Mouse (Mus musculus): ENCODE data around the gene Plxdc2.

Plxdc2 gene

DNA sequence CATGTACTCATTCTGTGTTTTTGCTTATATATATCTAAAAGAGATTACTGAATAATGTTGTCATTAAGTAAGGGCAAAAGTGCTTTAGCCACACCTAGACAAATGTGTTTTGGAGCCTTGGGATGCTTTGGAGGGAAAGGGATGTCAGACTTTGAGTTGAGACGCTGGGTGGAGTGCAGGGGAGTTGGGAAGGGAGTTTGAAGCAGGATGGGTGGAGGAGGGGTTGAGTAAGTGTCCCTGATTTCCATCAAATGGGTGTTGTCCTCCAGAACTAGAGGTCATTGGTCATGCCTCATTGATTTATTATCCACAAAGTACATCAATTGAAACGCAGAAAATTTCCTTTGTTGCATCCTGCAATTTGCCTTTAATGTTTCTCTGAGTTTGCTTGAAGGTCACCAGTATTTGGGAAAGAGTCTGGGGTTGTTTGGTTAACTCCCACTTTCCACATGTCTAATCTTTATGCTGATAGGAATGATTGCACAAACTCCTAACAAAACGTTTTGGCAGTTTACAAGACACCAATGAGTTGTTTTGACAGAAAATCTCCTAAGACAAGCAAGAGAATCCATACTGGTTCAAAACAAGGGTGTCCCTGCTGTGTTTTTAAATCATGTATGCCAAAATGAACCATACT lies 58.4 kb downstream of the Plxdc2 start:
- no peak for DNase-seq (ENCODE audit: low spot score in 2 of 2)

DNA sequence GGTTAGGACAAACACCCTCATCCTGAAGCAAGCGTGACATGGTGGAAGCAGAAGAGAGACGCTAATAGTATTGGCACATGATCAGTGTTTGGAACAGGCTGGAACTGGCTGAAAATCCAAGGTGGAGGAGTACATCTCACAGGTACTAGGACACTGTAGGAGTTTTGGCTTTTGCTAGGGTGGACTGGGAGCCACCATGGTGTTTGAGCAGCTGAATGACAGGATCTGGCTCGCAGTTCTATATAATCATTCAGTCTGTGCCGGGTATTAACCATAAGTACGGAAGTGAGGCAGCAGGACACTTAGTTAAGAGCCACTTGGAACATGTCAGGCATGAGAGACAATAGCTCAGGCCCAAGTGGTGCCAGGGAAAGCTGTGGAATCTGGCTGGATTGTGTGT lies 82.9 kb downstream of the Plxdc2 start:
- DNase-seq (ENCODE audit: low spot score in 2 of 2) = no peak

DNA sequence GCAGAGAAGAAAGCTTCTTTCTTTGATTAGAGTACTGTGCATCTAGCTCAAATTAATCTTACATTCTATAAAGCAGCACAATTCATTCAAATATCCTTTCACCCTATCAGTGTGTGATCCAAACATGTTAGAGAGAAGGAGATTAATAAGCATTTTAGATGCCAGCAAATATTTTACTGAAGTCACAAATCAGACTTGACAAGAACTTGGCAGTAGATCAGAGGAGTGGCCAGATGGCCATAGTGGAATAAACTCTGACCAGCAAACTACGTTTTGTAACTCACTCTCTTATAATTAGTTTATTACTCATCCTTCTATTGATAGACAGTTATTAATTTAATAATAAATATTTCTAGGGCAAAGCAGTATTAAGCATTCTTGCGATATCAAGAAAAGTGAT lies 86.5 kb downstream of the Plxdc2 start:
- no peak for DNase-seq (ENCODE audit: low spot score in 2 of 2)

DNA sequence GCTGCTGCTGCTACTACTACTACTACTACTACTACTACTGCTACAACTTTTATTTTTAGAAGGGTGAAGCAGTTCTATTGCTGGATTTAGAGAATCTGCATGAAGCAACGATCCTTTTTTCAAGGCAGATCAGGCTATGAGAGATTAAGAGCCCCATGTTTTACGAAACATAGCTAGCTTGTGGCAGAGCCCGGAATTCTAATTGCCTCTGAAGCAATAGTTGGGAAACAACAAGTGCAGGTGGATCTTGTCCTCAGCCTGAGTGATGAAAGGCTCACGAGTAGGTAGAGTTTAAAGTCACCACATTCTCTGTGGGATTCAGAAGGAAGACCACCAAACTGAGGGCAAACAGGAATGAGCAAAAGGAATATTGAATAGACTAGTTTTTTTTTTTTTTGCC lies 91.8 kb downstream of the Plxdc2 start:
- DNase-seq (ENCODE audit: low spot score in 2 of 2) = no peak

DNA sequence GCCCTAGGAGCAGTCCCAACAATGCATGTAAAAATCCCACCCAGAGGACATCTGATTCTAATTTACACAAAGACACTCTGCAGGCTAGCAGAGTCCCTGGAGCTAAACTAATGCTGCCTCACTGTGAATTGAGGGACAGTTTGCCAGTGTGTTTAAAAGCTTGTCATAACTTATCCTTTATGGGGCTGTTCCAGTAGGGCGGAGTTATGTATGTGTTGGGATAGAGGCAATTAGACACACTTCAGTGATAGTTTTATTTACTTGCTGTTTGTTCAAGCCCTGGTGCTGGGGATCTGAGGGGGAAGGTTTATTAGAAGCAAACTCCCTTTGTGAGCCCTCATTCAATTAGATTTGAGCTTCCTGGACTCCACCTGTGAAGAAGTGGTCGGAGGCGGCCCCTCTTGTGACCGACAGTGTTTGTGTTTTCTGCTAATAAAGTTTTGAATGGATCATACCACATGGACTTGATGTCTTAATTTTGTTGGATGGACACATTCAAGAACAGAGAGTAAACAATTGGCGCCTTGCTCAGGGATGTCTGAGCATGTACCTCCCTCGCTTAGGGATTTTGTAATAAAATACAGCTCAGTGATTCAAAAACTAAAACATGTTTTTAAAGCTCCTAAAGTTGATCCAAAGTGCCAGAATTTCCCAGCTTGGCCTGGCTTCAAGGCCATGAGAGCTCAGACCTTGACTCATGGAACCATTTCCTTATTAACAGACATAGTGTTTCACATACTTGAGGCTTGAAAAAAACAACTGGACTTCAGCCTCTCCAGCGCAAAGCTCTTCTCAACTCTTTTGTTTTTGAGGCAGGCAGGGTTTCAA lies 94.9 kb downstream of the Plxdc2 start:
- no peak for DNase-seq (ENCODE audit: low spot score in 2 of 2)

DNA sequence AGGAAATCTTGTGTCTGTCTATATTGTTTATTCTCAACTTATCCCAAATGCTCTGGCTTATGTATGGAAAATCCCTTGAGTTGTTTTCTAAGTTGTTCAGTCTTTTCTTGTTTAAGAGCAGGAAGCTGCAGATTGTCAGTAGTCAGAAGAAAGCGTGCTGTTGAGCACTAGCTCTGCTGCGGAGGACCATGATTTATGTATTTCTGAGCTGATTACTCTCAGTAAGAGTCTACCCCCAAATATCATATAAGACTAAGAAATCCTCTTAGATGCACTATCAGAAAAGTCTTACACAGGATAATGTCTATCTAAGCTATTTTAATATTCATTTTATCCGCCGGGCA lies 95.5 kb downstream of the Plxdc2 start:
- no peak for DNase-seq (ENCODE audit: low spot score in 2 of 2)

DNA sequence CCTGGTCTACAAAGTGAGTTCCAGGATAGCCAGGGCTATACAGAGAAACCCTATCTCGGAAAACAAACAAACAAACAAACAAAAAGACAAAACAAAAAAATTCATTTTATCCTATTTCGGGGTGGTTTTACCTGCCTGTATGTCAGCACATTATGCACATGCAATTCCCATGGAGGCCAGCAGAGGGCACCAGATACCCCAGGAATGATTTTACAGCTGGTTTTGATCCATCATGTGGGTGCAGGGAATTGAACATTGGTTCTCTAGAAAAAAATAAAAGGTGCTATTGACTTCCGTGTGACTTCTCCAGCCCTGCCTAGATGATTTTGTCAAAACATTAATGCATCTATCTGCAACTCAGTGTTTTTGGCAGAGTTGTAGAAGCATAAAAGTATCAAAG lies 96.0 kb downstream of the Plxdc2 start:
- DNase-seq (ENCODE audit: low spot score in 2 of 2) = no peak

DNA sequence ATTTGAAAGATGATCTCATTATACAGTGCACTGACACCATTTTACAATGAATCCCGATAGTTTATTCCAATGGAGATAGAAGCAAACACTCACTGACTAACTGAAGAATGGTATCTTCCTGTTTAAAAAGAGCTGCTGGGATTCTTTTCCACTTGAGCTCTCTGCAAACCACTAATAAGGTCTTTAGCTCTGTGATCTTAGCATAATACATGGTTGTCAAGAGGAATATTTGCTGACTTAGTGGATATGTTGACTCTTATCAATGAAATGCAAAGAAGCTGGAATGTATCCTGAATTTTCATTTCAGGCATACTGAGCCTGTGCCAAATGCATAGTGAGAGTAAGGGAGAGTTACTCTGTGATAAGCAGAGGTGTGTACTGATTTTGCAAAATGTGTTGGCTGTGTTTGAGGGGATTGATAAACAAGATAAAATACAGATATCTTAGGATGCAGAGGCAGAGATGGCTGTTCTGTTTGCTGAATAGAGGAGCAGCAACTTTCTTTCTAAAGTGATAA lies 100.2 kb downstream of the Plxdc2 start:
- DNase-seq (ENCODE audit: low spot score in 2 of 2) = no peak

DNA sequence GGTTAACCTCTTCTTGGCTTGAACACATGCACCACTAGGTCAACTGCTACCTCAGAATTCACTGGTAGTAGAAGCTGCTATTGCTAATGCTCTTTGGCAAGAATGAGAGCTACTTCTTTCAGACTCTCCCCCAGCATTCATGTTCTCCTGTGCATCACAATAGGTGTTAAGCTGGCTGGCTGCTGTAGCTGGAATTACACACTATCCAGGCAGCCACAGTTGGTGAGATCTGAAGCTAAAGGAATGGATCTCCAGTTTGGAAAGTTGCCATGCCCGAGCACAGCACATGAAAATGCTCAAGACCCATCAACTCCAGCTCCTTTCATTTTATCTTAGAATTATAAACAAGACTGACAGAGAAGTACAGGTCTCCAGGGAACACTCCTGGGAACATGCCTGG lies 103.4 kb downstream of the Plxdc2 start:
- DNase-seq (ENCODE audit: low spot score in 2 of 2) = no peak

DNA sequence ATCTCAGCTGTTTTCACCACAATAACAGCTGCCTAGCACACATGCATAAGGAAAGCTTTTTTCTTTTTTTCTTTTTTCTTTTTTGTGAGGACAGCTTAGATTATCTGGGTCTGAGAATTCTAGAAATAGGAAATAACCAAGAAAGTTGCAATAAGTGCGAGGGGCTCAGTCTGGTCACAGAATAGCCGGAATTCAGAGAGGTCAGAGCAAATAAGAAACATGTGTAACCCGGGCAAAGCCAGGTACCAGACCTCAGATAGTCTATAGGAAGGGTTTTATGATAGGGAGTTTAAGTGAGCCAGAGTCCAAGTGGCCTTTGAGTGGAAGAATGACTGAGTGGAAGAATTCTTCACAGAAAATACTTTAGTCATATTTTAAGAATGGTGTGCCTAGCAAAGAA lies 114.0 kb downstream of the Plxdc2 start:
- no peak for DNase-seq (ENCODE audit: low spot score in 2 of 2)

DNA sequence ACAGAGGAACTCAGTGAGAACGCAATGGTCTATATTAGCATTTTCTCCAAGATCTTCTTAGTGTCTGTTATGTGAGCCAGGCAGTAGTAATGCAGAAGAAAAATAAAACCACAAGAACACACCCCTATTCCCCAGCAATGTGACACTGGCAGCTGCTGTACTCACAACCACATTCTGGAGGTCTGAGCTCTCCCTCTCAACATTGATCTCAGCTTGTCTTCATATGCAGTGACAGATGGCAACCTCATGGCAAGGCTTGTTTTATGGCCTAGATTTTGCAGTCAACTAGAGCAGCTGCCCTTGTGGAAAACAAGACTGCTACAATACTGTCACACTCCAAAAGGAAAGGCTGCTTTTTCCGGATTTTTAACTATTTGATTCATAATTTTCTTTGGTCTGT lies 127.8 kb downstream of the Plxdc2 start:
- no peak for DNase-seq (ENCODE audit: low spot score in 2 of 2)

DNA sequence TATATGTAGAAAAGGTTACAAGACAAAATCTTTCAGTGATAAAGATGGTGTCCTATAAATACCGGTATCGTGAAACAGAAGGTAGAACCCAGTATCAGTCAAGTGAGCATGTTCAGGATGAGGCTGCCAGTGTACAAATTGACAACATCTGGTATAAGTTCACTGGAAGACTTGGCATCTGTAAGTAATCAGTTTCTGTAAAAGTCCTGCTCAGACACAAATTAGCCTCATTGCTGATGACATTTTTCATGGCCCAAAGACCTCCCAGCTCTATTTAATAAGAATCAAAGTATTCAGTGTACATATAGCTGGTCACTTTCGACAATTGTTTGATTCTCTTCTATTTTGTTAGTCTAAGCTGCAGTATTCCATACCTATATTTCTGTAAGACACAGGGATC lies 129.9 kb downstream of the Plxdc2 start:
- DNase-seq (ENCODE audit: low spot score in 2 of 2) = no peak

DNA sequence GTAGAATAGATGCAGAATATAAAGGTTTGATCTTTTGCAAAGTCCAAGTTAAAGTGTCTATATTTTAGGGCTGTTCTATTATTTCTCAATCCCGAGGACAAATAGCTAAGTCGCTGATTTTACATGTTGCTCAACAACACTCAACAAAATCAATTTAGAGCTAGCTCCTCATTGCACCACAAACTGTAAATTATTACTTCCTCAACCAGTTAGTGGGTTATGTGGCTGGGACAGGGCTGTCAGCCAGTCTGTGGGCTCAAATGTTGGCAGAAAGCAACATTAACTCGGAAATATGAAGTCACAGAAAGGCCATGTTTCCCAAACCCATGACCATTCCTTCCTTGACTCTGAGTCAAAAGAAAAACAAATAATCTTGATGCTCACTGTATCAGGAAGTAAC lies 135.1 kb downstream of the Plxdc2 start:
- DNase-seq (ENCODE audit: low spot score in 2 of 2) = no peak

DNA sequence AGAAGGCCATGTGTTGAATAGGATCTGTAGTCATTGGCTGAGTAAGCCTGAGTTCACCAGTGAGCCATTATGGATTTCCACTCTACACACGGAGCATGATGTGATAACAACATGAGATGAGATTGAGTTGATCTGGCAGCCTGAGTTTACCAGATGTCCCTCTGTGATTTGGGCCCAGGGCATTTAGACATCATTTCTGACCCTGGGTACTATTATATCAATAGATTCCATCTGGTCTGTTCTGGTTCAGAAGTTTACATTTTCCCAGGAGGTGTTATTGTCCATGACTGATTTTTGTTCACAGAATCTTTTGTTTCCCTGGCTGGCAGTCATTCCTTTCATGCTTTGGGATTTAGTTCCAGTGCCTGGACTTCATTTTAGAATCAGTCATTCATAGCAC lies 146.7 kb downstream of the Plxdc2 start:
- no peak for DNase-seq (ENCODE audit: low spot score in 2 of 2)

DNA sequence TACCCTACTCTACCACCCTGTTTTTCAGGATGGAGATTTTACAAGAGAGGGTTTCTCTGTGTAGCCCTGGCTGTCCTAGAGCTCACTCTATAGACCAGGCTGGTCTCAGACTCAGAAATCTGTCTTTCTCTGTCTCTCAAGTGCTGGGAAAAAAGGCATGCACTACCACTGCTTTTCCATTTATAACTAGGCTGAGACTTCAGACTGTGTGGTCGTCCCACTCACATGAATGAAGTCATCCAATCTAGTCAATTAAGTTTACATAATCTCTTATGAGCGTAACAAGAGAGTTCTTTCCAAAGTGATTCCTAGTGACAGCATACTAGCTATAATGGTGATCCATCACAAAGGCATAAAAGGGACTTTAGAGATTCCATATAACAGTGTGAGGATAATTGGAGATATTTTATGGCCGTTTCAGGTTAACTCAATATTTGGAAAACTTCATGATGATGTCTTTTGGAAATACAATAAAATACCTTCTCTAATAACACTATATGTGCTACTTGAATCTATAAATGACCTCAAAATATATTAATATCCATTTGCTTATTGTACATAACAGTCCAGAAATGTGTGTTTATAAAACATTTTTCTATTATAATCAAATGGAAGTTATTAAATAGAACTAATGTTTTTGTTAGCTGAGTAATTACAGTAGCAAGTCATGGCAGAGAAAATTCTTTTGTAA lies 151.6 kb downstream of the Plxdc2 start:
- no peak for DNase-seq (ENCODE audit: low spot score in 2 of 2)

DNA sequence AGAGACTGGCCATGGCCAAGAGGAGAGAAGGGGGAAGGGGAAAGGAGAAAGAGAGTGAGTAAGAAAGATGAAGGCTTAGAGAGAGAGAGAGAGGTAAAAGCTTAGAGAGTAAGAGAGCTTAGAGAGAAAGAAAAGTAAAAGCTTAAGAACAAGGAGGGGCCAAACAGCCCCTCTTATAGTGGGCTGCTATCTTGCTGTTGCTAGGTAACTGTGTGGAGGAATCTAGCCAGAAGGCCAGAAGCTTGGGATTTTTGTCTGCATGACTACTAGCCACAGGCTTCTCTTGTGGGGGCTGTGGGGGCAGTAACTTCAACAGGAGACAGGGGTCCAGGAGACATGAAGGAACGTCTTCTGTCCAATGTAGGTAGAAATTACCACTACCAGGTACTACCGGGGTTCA lies 162.0 kb downstream of the Plxdc2 start:
- DNase-seq (ENCODE audit: low spot score in 2 of 2) = no peak

DNA sequence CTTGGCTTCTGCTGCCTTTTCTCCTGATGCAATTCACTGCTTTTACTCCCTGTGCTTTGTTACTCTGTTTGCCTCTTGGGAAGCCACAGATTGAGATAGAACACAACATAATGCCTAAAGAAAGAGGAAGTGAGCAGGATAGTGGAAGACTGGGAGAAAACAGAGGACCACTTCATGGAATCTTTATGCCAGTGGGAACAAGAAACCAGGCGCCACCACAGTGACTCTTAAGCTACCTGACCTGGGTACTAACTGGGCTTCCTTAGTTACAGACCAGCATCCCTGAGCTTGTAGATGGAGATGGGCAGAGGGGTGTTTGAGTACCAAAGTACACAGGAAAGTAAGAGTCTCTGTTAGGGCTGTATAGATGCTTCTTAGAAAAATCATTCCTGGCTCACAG lies 167.3 kb downstream of the Plxdc2 start:
- DNase-seq (ENCODE audit: low spot score in 2 of 2) = no peak

DNA sequence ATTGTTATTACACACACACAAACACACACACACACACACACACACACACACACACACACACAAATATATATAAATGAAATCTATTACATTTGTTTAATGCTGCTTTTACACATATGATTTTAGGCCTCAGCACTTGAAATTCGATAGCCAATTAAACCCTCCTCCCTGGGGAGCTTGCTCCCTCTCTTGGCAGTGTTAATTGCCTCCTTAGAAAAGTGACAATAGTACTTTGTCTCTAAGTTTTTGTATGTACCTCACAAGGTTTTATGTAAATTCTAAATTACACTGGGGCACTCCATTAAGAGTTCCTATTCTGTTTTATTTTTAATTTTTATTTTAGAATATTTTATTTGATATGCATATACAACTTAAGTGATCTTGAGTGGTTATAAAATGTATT lies 176.1 kb downstream of the Plxdc2 start:
- no peak for DNase-seq (ENCODE audit: low spot score in 2 of 2)

DNA sequence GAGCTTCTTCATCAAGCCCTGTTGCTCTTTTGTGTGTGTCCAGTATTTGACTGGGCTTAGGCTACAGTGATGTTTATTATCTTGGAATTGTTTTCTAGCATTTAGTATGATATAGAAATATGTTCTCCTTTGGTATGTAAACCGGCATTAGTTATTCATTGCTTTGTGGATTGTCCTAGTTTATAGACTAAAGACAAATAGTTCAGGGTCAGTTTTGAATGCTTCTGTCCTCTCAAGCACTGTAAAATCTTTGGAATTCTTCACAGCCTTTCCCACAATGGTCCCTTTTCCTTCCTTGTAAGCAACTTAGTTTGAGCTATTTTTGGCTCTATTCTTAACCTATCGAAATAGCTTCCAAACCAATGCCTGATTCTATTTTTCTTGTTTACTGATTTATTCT lies 178.5 kb downstream of the Plxdc2 start:
- no peak for DNase-seq (ENCODE audit: low spot score in 2 of 2)

DNA sequence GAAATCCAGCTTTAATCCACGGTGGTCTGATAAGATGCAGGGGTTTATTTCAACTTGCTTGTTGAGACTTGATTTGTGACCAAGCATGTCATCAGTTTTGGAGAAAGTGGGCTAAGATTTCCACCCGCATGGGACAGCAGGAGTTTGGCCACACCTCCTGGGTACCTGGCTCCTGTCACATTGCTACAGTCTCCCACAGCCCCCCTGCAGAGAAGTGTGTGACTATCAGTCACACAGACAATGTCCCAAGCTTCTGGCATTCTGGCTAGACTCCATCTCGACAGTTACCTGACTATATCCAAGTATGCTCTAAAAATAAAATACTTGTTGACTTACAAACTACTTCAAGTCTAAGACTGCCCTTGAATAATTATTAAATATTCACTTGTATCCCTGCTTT lies 185.1 kb downstream of the Plxdc2 start:
- DNase-seq (ENCODE audit: low spot score in 2 of 2) = no peak

DNA sequence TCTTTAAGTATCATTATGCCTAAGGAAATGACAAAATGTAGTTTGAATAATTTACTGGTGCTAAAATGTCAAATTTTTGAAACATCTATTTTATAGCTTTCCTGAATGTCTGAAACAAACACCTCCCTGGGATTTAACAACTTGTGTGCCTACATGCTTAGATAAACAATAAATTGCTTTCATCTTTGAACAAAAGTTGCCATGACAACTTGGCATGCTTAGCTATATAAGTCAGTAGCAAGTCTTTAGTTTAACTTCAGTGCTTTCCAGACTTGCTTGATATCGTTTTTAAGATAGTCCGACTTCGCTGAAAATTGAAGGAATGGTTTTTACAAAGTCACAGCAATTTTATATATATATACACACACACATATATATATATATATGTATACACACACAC lies 189.1 kb downstream of the Plxdc2 start:
- DNase-seq (ENCODE audit: low spot score in 2 of 2) = no peak

DNA sequence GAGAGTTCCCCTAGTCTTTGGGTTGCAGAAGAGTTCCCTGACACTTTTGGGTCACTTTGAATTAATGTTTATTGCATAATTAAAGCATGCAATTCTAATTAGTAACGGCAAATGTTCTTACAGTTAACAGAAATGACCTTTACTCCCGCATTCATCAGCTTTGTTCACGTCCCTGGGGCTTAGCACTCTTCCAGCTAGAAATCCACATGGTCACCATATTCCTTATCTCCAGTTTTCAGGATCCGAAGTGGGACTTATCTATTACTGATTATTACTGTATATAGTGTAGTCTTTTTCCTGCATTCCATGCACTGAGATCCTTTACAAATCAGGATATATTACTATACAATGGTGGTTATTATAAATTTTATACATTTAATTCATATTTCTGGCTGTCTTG lies 203.2 kb downstream of the Plxdc2 start:
- no peak for DNase-seq (ENCODE audit: low spot score in 2 of 2)

DNA sequence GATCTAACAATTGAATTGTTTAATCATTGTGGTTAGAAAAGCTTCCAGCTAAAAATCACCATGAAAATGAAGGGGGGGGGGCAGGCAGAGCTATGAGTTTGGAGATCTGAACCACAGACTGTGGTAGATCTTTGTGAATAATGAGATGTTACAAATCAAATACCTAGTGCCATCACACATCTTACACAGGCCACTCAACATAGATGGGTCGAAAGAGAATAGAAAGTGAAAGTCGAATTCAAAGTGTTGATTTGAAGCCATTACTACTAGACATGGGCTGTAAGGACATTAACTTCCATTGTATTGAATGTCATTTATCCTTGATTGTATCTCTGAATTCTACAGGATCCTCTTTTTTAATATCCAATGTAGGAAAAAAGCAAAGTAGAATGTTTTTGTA lies 212.2 kb downstream of the Plxdc2 start:
- no peak for DNase-seq (ENCODE audit: low spot score in 2 of 2)

Measured in frontal cortex, postnatal 25 days (tissue).